Mouse (Mus musculus) heart, embryonic 14.5 days (tissue): ENCODE data around the gene Kctd21. TPM values are rescaled to one million over a fixed set of nuclear protein-coding genes. Genes with fewer than 3 reads are reported as not detected.

Experiments used
- ATAC-seq: fragments of 200-750 bp; cut with Nextera tagmentation; 2 replicates; pipeline ENCODE4 v1.8.0; 2017; ENCODE audit warnings: low read depth, moderate TSS enrichment; ENCODE audit not compliant: insufficient number of reproducible peaks, insufficient read depth, low FRiP score
- H3K27ac ChIP-seq, 2 experiments: fragments of 200-500 bp in 1 of 2; fragments of 300-500 bp in 1 of 2; sonication (generic) in 1 of 2; replicated peaks in 1 of 2; 2 replicates each; pipeline ENCODE4 v1.5.1; 2012 to 2014; ENCODE audit warnings: low read depth in 2 of 2, low read length in 2 of 2, control low read depth in 1 of 2, mild to moderate bottlenecking in 1 of 2, mixed read lengths in 1 of 2; ENCODE audit not compliant: control insufficient read depth in 1 of 2, insufficient read depth in 1 of 2
- H3K27me3 ChIP-seq: fragments of 300-500 bp; sonication (generic); 2 replicates; pipeline ENCODE4 v1.6.1; 2014; ENCODE audit warnings: mild to moderate bottlenecking, low read length, control low read depth; ENCODE audit not compliant: control insufficient read depth, insufficient read depth
- H3K36me3 ChIP-seq: fragments of 300-500 bp; sonication (generic); 2 replicates; pipeline ENCODE4 v1.6.1; 2014; ENCODE audit warnings: mild to moderate bottlenecking, control low read depth, low read length, mixed read lengths; ENCODE audit not compliant: control insufficient read depth, insufficient read depth
- H3K4me1 ChIP-seq, 2 experiments: fragments of 200-500 bp in 1 of 2; fragments of 300-500 bp in 1 of 2; sonication (generic) in 1 of 2; 2 replicates each; pipeline ENCODE4 v1.6.1; 2012 to 2014; ENCODE audit warnings: low read length in 2 of 2, control low read depth in 1 of 2, mixed read lengths in 1 of 2; ENCODE audit not compliant: control insufficient read depth in 2 of 2, insufficient read depth in 2 of 2
- H3K4me2 ChIP-seq: fragments of 300-500 bp; sonication (generic); 2 replicates; pipeline ENCODE4 v1.6.1; 2014; ENCODE audit warnings: mild to moderate bottlenecking, low read length
- H3K4me3 ChIP-seq, 2 experiments: fragments of 200-500 bp in 1 of 2; fragments of 300-500 bp in 1 of 2; sonication (generic) in 1 of 2; 2 replicates each; pipeline ENCODE4 v1.5.1; 2012 to 2014; ENCODE audit warnings: low read length in 2 of 2, mild to moderate bottlenecking in 2 of 2, control low read depth in 1 of 2, low read depth in 1 of 2, moderate library complexity in 1 of 2; ENCODE audit not compliant: control insufficient read depth in 1 of 2, insufficient read depth in 1 of 2
- H3K9ac ChIP-seq: fragments of 300-500 bp; sonication (generic); 2 replicates; pipeline ENCODE4 v1.6.1; 2014; ENCODE audit warnings: mild to moderate bottlenecking, low read length
- H3K9me3 ChIP-seq: fragments of 300-500 bp; sonication (generic); 2 replicates; pipeline ENCODE4 v1.6.1; 2016; ENCODE audit warnings: low read length, control low read depth; ENCODE audit not compliant: control insufficient read depth
- WGBS: fragments of 180-500 bp; shearing (Covaris S2); extraction: QIAGEN DNeasy Blood & Tissue Kit; methylation state at CpG from one replicate; pipeline ENCODE4 v1.1.7; 2014; 5-methylcytosine and 5-hydroxymethylcytosine counted together
- polyA plus RNA-seq: library from polyadenylated mRNA; unstranded; fragments of >200 nt; fragmentation: Nextera tagmentation; extraction: Ambion mirVana; gene quantifications from 2 replicates; pipeline ENCODE4 v1.2.1, GENCODE M21; 2014

Kctd21 gene
- polyA plus RNA-seq, 1 experiment from 2014 or later = 5.2 TPM

GRCm38 (mm10) chr7:97375101-97375500 is 43.0 kb downstream of the Kctd21 start:
- Histone ChIP-seq H3K4me2 (no peak overlapping the region), H3K4me3 (no peak overlapping the region), H3K9ac (no peak overlapping the region), H3K27me3 (no peaks in the 10 kb centered on the region), H3K4me1 (peaks cover 5 to 13% of the 10 kb centered on the region in 2 experiments), H3K9me3 (no peaks in the 10 kb centered on the region), H3K36me3 (peaks cover 64% of the 10 kb centered on the region), H3K27ac (no peak overlapping the region)
- 94% methylated on average over 9 of the region's 9 CpGs for WGBS
- no peak for ATAC-seq

GRCm38 (mm10) chr7:97375906-97376305 is 43.8 kb downstream of the Kctd21 start:
- H3K36me3 ChIP-seq = peaks cover 72% of the 10 kb centered on the region
- WGBS = 72% methylated on average over 2 of the region's 2 CpGs
- peaks cover 3 to 10% of the 10 kb centered on the region in 2 experiments for H3K4me1 ChIP-seq
- H3K4me3 ChIP-seq = no peak overlapping the region
- no peak overlapping the region for H3K27ac ChIP-seq
- no peaks in the 10 kb centered on the region for H3K27me3 ChIP-seq
- no peak overlapping the region for H3K4me2 ChIP-seq
- H3K9ac ChIP-seq = no peak overlapping the region
- H3K9me3 ChIP-seq = no peaks in the 10 kb centered on the region
- ATAC-seq = no peak

- 90% methylated on average over 5 of the region's 5 CpGs for WGBS
These were observed 47.2 kb downstream of the Kctd21 start for GRCm38 (mm10) chr7:97379304-97379703.

GRCm38 (mm10) chr7:97380500-97381123 is 48.5 kb downstream of the Kctd21 start:
- WGBS = 92% methylated on average over 5 of the region's 5 CpGs
- Histone ChIP-seq H3K27ac (no peak overlapping the region), H3K9ac (no peak overlapping the region), H3K9me3 (no peaks in the 10 kb centered on the region), H3K4me3 (no peak overlapping the region), H3K36me3 (peaks cover 97% of the 10 kb centered on the region), H3K4me2 (no peak overlapping the region), H3K27me3 (no peaks in the 10 kb centered on the region), H3K4me1 (no peaks in the 10 kb centered on the region)
- ATAC-seq = no peak

More at GRCm38 (mm10) chr7:97379304-97379703, 47.2 kb downstream of the Kctd21 start:
- Histone ChIP-seq H3K4me1 (no peaks in the 10 kb centered on the region), H3K36me3 (peaks cover 97% of the 10 kb centered on the region), H3K9me3 (no peaks in the 10 kb centered on the region), H3K9ac (no peak overlapping the region), H3K27me3 (no peaks in the 10 kb centered on the region), H3K4me3 (no peak overlapping the region), H3K4me2 (no peak overlapping the region), H3K27ac (no peak overlapping the region)
- no peak for ATAC-seq

GRCm38 (mm10) chr7:97382661-97383060 is 50.5 kb downstream of the Kctd21 start:
- H3K27me3 ChIP-seq = no peaks in the 10 kb centered on the region
- WGBS = 97% methylated on average over 8 of the region's 8 CpGs
- no peak overlapping the region for H3K4me3 ChIP-seq
- no peak overlapping the region for H3K9ac ChIP-seq
- no peaks in the 10 kb centered on the region for H3K9me3 ChIP-seq
- H3K27ac ChIP-seq = no peak overlapping the region
- H3K4me2 ChIP-seq = no peak overlapping the region
- no peaks in the 10 kb centered on the region for H3K4me1 ChIP-seq
- no peak for ATAC-seq
- H3K36me3 ChIP-seq = peaks cover 99% of the 10 kb centered on the region

GRCm38 (mm10) chr7:97383496-97384132 is 51.5 kb downstream of the Kctd21 start:
- 88% methylated on average over 10 of the region's 10 CpGs for WGBS
- Histone ChIP-seq H3K4me1 (no peaks in the 10 kb centered on the region), H3K36me3 (peaks cover 99% of the 10 kb centered on the region), H3K27ac (no peak overlapping the region), H3K9ac (no peak overlapping the region), H3K4me2 (no peak overlapping the region), H3K9me3 (no peaks in the 10 kb centered on the region), H3K4me3 (no peak overlapping the region), H3K27me3 (no peaks in the 10 kb centered on the region)
- ATAC-seq = no peak

- H3K4me3 ChIP-seq = no peak overlapping the region
- H3K27ac ChIP-seq = no peak overlapping the region
- WGBS = 92% methylated on average over 7 of the region's 7 CpGs
- H3K4me2 ChIP-seq = no peak overlapping the region
- no peak for ATAC-seq
- H3K36me3 ChIP-seq = peaks cover 96% of the 10 kb centered on the region
- H3K4me1 ChIP-seq = no peaks in the 10 kb centered on the region
- no peaks in the 10 kb centered on the region for H3K9me3 ChIP-seq
- no peaks in the 10 kb centered on the region for H3K27me3 ChIP-seq
- no peak overlapping the region for H3K9ac ChIP-seq
These were observed 54.1 kb downstream of the Kctd21 start for GRCm38 (mm10) chr7:97386106-97386805.
